Mouse (Mus musculus) spleen, embryonic (tissue): ENCODE measurements around the gene Olfr194.
"Not testable (repeated sequence)": the region's sequence is repeated elsewhere in the genome, so short reads cannot be mapped to it uniquely, and the experiment has no call there.

ENCODE experiments used
- CTCF ChIA-PET: fragments of 350-600 bp; sonication (Branson Sonifier 250); formaldehyde crosslinking; loops from one replicate; lab custom pipeline; 2022; lab: Charles Lee

The Olfr194 gene

DNA sequence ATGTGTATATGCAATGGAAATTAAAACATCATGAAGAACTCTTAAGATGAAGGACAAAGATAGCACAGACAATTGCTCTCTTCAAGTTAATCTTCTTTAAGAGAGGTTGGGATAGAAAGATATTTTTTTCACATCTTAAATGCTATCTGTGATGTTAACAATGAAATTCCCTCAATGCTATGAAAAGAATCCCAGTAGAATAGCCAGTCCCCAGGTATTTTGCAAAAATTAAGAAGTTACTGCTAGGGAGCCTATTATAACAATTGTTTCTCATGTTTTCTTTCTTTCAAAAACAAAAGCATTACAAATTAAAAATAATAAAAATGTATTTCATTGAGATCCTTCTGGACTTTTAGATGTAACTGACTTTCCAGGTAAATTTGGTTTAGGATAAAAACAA is at the start of gene Olfr194:
TSS of gene Olfr194 (minus strand) at position 101 of the 400 bp plus-strand sequence.
- CTCF ChIA-PET, result no interaction called here

GRCm38 (mm10) chr16:59170354-59170753 is 49.5 kb upstream of the Olfr194 start, which contains the start of gene Olfr196:
TSS of gene Olfr196 (minus strand) at chr16:59170454.
- CTCF ChIA-PET, result no interaction called here

GRCm38 (mm10) chr16:59151996-59152395 is 31.1 kb upstream of the Olfr194 start:
- CTCF ChIA-PET, result no interaction called here

GRCm38 (mm10) chr16:59146746-59147145 is 25.9 kb upstream of the Olfr194 start, which contains the start of gene Olfr195:
TSS of gene Olfr195 (plus strand) at chr16:59147046.
- CTCF ChIA-PET, result no interaction called here

GRCm38 (mm10) chr16:59141105-59141504 is 20.2 kb upstream of the Olfr194 start:
- CTCF ChIA-PET, result no interaction called here

GRCm38 (mm10) chr16:59130740-59131139 is 9.9 kb upstream of the Olfr194 start:
- CTCF ChIA-PET, result no interaction called here

GRCm38 (mm10) chr16:59111781-59112180 is 9.1 kb downstream of the Olfr194 start, which contains the start of gene Olfr193:
TSS of gene Olfr193 (minus strand) at chr16:59111881.
- CTCF ChIA-PET, result no interaction called here

- CTCF ChIA-PET, result not testable (repeated sequence)
Measured at GRCm38 (mm10) chr16:59108522-59108921, 12.3 kb downstream of the Olfr194 start.

DNA sequence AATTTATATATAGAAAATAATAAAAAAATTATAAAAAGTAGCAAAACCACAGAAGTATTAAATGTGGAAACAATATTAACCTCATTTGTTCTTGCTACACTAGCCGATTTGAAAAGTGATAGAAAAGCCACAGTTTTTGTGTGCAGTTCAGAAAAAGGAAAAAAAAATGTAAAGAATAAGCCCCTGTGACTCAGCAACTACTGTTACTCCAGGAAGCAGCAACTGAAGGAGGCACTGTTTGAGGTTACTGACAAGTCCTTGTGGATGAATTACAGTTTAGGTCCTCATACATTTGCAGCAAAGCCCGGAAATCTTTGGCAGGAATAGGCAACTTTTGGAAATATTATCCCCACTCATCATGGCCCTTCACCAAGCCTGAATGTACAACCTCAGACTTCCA is 15.6 kb downstream of the Olfr194 start:
- CTCF ChIA-PET, result no interaction called here

GRCm38 (mm10) chr16:59089722-59090121 is 31.1 kb downstream of the Olfr194 start, which contains the start of gene Olfr191:
TSS of gene Olfr191 (minus strand) at chr16:59089822.
- CTCF ChIA-PET, result not testable (repeated sequence)

DNA sequence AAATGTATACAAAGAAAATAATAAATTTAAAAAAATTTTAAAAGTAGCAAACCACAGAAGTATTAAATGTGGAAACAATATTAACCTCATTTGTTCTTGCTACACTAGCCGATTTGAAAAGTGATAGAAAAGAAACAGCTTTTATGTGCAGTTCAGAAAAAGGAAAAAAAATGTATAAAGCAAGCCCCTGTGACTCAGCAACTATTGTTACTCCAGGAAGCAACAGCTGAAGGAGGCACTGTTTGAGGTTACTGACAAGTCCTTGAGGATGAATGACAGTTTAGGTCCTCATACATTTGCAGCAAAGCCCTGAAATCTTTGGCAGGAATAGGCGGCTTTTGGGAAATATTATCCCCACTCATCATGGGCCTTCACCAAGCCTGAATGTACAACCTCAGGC is 39.8 kb downstream of the Olfr194 start:
- CTCF ChIA-PET, result not testable (repeated sequence)

- CTCF ChIA-PET, result no interaction called here
Measured at GRCm38 (mm10) chr16:59077905-59078304, 43.0 kb downstream of the Olfr194 start, which contains the start of gene Olfr190. TSS of gene Olfr190 (minus strand) at chr16:59078005.

GRCm38 (mm10) chr16:59073520-59073919 is 47.3 kb downstream of the Olfr194 start:
- CTCF ChIA-PET, result no interaction called here

DNA sequence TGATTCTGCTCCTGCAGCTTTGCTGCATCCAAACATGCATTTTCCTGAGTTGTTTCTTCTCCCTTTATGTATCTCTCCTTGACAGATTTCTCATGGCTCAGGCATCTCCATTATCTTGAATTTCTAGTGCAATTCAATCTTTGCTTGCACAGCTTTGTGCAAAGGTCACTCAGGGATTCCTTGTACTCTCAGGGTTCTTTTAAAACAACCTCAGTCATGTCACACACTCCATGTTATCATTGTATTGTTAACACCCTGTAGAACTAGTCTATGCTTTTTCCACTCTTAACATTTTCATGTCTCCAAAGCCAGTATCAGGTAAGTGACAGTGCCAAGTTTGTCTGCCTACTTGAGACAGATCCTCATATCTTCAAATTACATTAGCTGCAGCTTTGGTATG is 49.1 kb downstream of the Olfr194 start:
- CTCF ChIA-PET, result no interaction called here
